Mouse (Mus musculus): ENCODE results near the gene Tshz2. TPM values are rescaled to one million over a fixed set of nuclear protein-coding genes. Genes with fewer than 3 reads are reported as not detected.

Tshz2 gene
- polyA plus RNA-seq, 1 experiment = not detected

DNA sequence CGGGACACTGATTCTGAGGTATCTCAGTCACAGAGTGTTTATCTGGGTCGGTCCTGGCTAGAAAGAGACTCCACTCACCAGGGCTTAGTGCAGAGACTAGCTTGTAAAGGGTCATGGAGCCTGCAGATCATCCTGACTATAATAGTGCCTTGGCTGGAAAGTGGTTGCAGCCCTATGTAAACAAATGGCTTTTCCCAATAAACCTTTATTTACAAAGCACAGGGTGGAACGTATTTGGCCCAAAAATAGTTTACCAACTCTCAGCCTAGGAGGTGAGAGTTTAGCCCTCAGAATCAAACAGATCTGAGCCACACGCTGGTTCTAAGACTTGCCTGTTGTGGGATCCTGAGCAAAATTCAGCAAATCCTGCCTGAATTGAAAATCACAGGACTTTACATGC lies 111.1 kb downstream of the Tshz2 start:
- H3ac ChIP-seq (ENCODE audit: control insufficient read depth, insufficient read length, low read depth) = no peak overlapping the region
- H3K36me3 ChIP-seq (ENCODE audit: control insufficient read depth, insufficient read depth) = no peaks in the 10 kb centered on the region
- H3K79me3 ChIP-seq (ENCODE audit: low read depth) = no peaks in the 10 kb centered on the region
- no peaks in the 10 kb centered on the region for H3K27me3 ChIP-seq (ENCODE audit: control insufficient read depth, insufficient read depth, insufficient read length)
- no peak overlapping the region for H3K4me3 ChIP-seq (ENCODE audit: insufficient read depth, poor library complexity, severe bottlenecking)
- TF ChIP-seq MAX (IDR thresholded peaks at IDR 0.05) (no peak), MYOG (IDR thresholded peaks at IDR 0.05; ENCODE audit: control insufficient read depth, extremely low read depth, insufficient read length) (no peak), USF1 (IDR thresholded peaks at IDR 0.05; ENCODE audit: low read depth) (no peak), CEBPB (IDR thresholded peaks at IDR 0.05; ENCODE audit: low read depth) (no peak), FOSL1 (IDR thresholded peaks at IDR 0.05; ENCODE audit: insufficient read depth, low read length, poor library complexity, severe bottlenecking) (no peak), CTCF (IDR thresholded peaks at IDR 0.05; ENCODE audit: control insufficient read depth, insufficient read depth, insufficient read length) (no peak), MYOD1 (IDR thresholded peaks at IDR 0.05; ENCODE audit: control insufficient read depth, insufficient read length, low read depth) (no peak)
- no peaks in the 10 kb centered on the region for H3K79me2 ChIP-seq (ENCODE audit: control insufficient read depth, insufficient read depth)

DNA sequence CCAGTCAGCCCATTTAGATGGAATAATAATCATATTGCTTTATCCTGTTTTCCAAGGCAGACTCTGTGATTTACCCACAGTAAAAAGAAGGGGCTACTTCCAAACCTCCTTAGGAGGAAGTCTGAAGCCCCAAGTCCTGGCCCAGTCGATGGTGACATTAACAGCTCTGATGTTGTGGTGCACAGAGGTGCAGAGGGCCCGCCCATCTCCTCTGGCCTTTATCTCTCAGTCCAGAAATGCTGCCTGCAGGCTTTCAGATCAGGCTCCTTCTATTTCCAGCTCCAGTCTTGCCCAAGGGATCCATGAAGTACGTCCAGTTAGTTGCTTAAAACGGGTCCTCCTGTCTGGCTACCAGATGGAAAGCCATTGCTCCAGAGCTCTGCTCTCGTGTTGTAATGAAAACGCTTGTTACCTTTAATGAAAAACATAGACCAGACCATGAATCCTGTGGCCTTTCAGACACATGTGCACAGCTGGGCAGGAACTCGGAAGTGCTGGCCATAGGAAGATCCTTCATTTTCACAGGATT lies 114.4 kb downstream of the Tshz2 start:
- Histone ChIP-seq H3K36me3 (ENCODE audit: control insufficient read depth, insufficient read depth) (no peaks in the 10 kb centered on the region), H3K79me2 (ENCODE audit: control insufficient read depth, insufficient read depth) (no peaks in the 10 kb centered on the region), H3ac (ENCODE audit: control insufficient read depth, insufficient read length, low read depth) (no peak overlapping the region), H3K79me3 (ENCODE audit: low read depth) (no peaks in the 10 kb centered on the region), H3K4me3 (ENCODE audit: insufficient read depth, poor library complexity, severe bottlenecking) (no peak overlapping the region), H3K27me3 (ENCODE audit: control insufficient read depth, insufficient read depth, insufficient read length) (no peaks in the 10 kb centered on the region)
- TF ChIP-seq FOSL1 (IDR thresholded peaks at IDR 0.05; ENCODE audit: insufficient read depth, low read length, poor library complexity, severe bottlenecking) (no peak), CEBPB (IDR thresholded peaks at IDR 0.05; ENCODE audit: low read depth) (no peak), MAX (IDR thresholded peaks at IDR 0.05) (no peak), MYOG (IDR thresholded peaks at IDR 0.05; ENCODE audit: control insufficient read depth, extremely low read depth, insufficient read length) (no peak), CTCF (IDR thresholded peaks at IDR 0.05; ENCODE audit: control insufficient read depth, insufficient read depth, insufficient read length) (no peak), USF1 (IDR thresholded peaks at IDR 0.05; ENCODE audit: low read depth) (no peak), MYOD1 (IDR thresholded peaks at IDR 0.05; ENCODE audit: control insufficient read depth, insufficient read length, low read depth) (no peak)

DNA sequence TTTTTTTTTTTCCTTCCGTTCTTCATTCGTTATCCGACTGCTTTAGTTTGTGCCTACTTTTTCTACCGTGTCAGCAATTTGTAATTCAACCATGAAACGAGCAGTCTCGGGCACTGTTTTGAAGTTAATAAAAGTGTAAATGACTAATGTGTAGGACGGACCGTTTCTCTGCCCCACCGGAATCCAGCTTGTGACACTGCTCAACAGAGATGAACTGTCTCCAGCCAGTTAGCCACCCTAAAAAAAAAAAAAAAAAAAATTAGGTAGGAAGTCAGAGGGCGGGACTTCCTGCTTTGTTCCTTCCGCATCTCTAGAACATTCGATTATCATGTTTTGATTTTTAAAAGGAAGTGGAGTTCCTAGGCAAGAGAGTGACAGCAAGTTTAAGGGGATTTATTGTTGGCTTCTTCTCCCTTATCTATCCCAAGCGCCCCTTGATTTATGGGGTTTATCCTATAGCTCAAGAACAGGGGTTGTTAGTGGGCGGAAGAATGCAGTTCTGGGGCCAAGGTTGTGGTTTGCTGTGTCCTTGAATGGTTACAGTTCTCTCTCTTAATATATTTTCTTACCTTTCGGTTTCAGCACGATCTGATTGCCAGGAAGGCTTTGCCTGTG lies 116.6 kb downstream of the Tshz2 start:
- Histone ChIP-seq H3K79me3 (ENCODE audit: low read depth) (no peaks in the 10 kb centered on the region), H3ac (ENCODE audit: control insufficient read depth, insufficient read length, low read depth) (no peak overlapping the region), H3K36me3 (ENCODE audit: control insufficient read depth, insufficient read depth) (no peaks in the 10 kb centered on the region), H3K27me3 (ENCODE audit: control insufficient read depth, insufficient read depth, insufficient read length) (no peaks in the 10 kb centered on the region), H3K4me3 (ENCODE audit: insufficient read depth, poor library complexity, severe bottlenecking) (no peak overlapping the region), H3K79me2 (ENCODE audit: control insufficient read depth, insufficient read depth) (no peaks in the 10 kb centered on the region)
- TF ChIP-seq MAX (IDR thresholded peaks at IDR 0.05) (no peak), MYOG (IDR thresholded peaks at IDR 0.05; ENCODE audit: control insufficient read depth, extremely low read depth, insufficient read length) (no peak), FOSL1 (IDR thresholded peaks at IDR 0.05; ENCODE audit: insufficient read depth, low read length, poor library complexity, severe bottlenecking) (no peak), CTCF (IDR thresholded peaks at IDR 0.05; ENCODE audit: control insufficient read depth, insufficient read depth, insufficient read length) (no peak), CEBPB (IDR thresholded peaks at IDR 0.05; ENCODE audit: low read depth) (no peak), USF1 (IDR thresholded peaks at IDR 0.05; ENCODE audit: low read depth) (no peak)

DNA sequence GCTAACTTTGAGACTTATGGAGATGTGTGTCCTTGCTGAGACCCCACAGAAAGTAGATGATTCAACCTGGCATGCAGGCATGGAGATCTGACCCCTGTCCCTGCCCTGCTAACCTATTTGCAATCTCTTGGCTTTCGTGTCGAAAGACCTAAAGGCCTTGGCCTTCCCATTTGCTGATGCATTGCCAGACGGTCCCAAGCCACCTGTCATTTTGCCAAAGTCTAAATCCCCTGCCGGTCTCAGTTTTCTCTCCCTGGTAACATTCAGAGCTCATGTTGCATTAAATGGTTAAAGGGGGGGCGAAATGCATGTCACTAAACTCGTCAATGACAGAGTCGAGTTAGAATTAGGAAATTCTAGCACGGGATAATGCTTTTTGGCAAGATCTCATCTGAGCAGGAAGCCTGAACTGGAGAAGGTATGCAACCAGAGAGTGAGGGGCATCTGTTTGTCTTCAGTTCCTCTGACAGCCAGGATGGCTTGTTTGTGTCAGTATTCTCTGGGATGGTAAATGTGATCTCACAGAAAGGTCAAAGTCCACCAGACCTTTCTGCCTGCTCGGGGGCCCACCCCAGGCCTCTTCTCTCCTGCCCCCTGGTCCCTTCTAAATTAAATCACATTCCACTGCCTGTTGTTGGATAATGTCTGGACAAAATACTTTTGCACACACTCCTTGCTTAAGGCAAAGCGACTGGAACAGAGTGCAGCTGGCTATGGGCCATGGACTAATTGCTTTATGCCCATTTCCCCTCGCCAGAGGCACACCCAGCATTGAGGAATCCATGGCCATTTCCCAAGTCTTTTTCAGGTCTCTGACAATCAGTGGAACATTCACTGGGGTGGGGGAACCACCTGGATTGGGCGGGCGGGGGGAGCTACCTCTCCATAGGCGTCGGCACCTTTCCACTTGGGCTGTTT lies 118.0 kb downstream of the Tshz2 start:
- no peak overlapping the region for H3ac ChIP-seq (ENCODE audit: control insufficient read depth, insufficient read length, low read depth)
- H3K79me2 ChIP-seq (ENCODE audit: control insufficient read depth, insufficient read depth) = no peaks in the 10 kb centered on the region
- H3K79me3 ChIP-seq (ENCODE audit: low read depth) = no peaks in the 10 kb centered on the region
- no peak overlapping the region for H3K4me3 ChIP-seq (ENCODE audit: insufficient read depth, poor library complexity, severe bottlenecking)
- TF ChIP-seq CTCF (IDR thresholded peaks at IDR 0.05; ENCODE audit: control insufficient read depth, insufficient read depth, insufficient read length) (no peak), MYOD1 (IDR thresholded peaks at IDR 0.05; ENCODE audit: control insufficient read depth, insufficient read length, low read depth) (no peak), CEBPB (IDR thresholded peaks at IDR 0.05; ENCODE audit: low read depth) (no peak), USF1 (IDR thresholded peaks at IDR 0.05; ENCODE audit: low read depth) (no peak), FOSL1 (IDR thresholded peaks at IDR 0.05; ENCODE audit: insufficient read depth, low read length, poor library complexity, severe bottlenecking) (no peak), MYOG (IDR thresholded peaks at IDR 0.05; ENCODE audit: control insufficient read depth, extremely low read depth, insufficient read length) (no peak)
- no peaks in the 10 kb centered on the region for H3K36me3 ChIP-seq (ENCODE audit: control insufficient read depth, insufficient read depth)
- no peaks in the 10 kb centered on the region for H3K27me3 ChIP-seq (ENCODE audit: control insufficient read depth, insufficient read depth, insufficient read length)

DNA sequence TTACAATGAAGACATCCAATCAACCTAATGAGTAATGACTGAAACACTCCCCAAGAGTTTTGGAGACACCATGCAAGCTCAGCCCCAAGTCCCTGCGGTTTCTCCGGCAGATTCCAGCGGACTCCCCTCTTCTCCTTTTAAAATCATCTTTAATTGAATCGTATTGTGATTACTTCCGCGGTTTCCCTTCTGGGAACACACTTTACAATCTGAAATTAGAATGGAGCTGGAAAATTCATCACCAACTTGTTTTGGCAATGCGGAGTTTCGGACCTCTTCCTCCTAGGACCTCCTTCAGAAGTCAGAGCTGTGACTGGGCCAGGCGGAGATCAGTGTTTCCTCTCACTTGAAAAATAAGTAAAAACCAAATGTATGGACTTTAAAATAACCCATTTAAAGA lies 119.3 kb downstream of the Tshz2 start:
- TF ChIP-seq MAX (IDR thresholded peaks at IDR 0.05) = no peak
- TF ChIP-seq CEBPB (IDR thresholded peaks at IDR 0.05; ENCODE audit: low read depth) = no peak
- TF ChIP-seq FOSL1 (IDR thresholded peaks at IDR 0.05; ENCODE audit: insufficient read depth, low read length, poor library complexity, severe bottlenecking) = no peak
- no peak for TF ChIP-seq USF1 (IDR thresholded peaks at IDR 0.05; ENCODE audit: low read depth)
- TF ChIP-seq MYOD1 (IDR thresholded peaks at IDR 0.05; ENCODE audit: control insufficient read depth, insufficient read length, low read depth) = no peak
- no peak for TF ChIP-seq MYOG (IDR thresholded peaks at IDR 0.05; ENCODE audit: control insufficient read depth, extremely low read depth, insufficient read length)
- TF ChIP-seq CTCF (IDR thresholded peaks at IDR 0.05; ENCODE audit: control insufficient read depth, insufficient read depth, insufficient read length) = no peak
- Histone ChIP-seq H3K79me3 (ENCODE audit: low read depth) (no peaks in the 10 kb centered on the region), H3K27me3 (ENCODE audit: control insufficient read depth, insufficient read depth, insufficient read length) (no peaks in the 10 kb centered on the region), H3ac (ENCODE audit: control insufficient read depth, insufficient read length, low read depth) (no peak overlapping the region), H3K79me2 (ENCODE audit: control insufficient read depth, insufficient read depth) (no peaks in the 10 kb centered on the region), H3K36me3 (ENCODE audit: control insufficient read depth, insufficient read depth) (no peaks in the 10 kb centered on the region), H3K4me3 (ENCODE audit: insufficient read depth, poor library complexity, severe bottlenecking) (no peak overlapping the region)
